Mouse (Mus musculus) stomach, postnatal 0 days (tissue): ENCODE results near the gene Ahsg.

Experiments
- CTCF ChIP-seq: IDR thresholded peaks from 2 replicates; pipeline ENCODE4 v1.5.1; 2016; ENCODE audit warnings: antibody characterized with exemption, low read depth, mild to moderate bottlenecking, moderate library complexity
- EP300 ChIP-seq: optimal IDR thresholded peaks from 2 replicates; pipeline ENCODE3; 2016; ENCODE audit warnings: antibody characterized with exemption

- TF ChIP-seq CTCF (peak; percentile 85), EP300 (no peak)
Measured at GRCm38 (mm10) chr16:22876218-22877043, 14.6 kb upstream of the Ahsg start.
